Mouse (Mus musculus): ENCODE data around the gene Slc25a21. TPM values are rescaled to one million over a fixed set of nuclear protein-coding genes. Genes with fewer than 3 reads are reported as not detected.

Gene Slc25a21
- polyA plus RNA-seq, 1 experiment from 2014 or later = 0.59 TPM

DNA sequence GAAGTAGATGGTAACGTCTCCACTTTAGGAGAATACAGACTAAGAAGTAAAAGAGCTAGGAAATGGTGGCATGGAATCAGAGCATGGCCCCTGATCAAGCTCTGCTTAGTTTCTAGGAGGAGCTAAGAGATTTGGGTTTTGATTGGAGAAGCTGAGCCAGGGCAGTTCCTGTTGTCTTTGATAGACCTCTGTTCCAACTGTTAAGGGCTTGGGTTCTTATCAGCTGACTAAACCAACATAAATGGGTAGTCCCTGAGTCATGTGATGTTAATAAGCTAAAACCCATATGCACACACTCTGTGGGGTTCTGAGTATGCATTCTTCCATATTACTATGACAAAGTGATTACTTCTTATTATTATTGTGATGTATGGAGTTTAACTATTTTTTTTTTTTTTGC, 412.0 kb downstream of the Slc25a21 start:
- H3K27me3 ChIP-seq = peaks cover 5% of the 10 kb centered on the region; the same call in 1 of the 2 replicates
- no peaks in the 10 kb centered on the region for H3K4me1 ChIP-seq
- H3K36me3 ChIP-seq = no peaks in the 10 kb centered on the region
- no peak overlapping the region for H3K4me3 ChIP-seq
- no peak overlapping the region for H3K9ac ChIP-seq
- no peaks in the 10 kb centered on the region for H3K9me3 ChIP-seq
- no peak overlapping the region for H3K27ac ChIP-seq
- H3K4me2 ChIP-seq (replicated peaks) = no peak overlapping the region
- no peak for ATAC-seq (ENCODE audit: low FRiP score, low read depth)
- 80% methylated on average over 1 of the region's 1 CpGs for WGBS

GRCm38 (mm10) chr12:56781196-56781595, 416.1 kb downstream of the Slc25a21 start:
- no peak overlapping the region for H3K4me2 ChIP-seq (replicated peaks)
- H3K4me3 ChIP-seq = no peak overlapping the region
- WGBS = 63% methylated on average over 5 of the region's 5 CpGs
- no peaks in the 10 kb centered on the region for H3K4me1 ChIP-seq
- H3K36me3 ChIP-seq = no peaks in the 10 kb centered on the region
- H3K27me3 ChIP-seq = peaks cover 5% of the 10 kb centered on the region; the same call in 1 of the 2 replicates
- no peaks in the 10 kb centered on the region for H3K9me3 ChIP-seq
- H3K27ac ChIP-seq = no peak overlapping the region
- ATAC-seq (ENCODE audit: low FRiP score, low read depth) = no peak
- no peak overlapping the region for H3K9ac ChIP-seq

- WGBS = 80% methylated on average over 3 of the region's 3 CpGs
- ATAC-seq (ENCODE audit: low FRiP score, low read depth) = no peak
Observed at GRCm38 (mm10) chr12:56779621-56780020, 417.7 kb downstream of the Slc25a21 start.

DNA sequence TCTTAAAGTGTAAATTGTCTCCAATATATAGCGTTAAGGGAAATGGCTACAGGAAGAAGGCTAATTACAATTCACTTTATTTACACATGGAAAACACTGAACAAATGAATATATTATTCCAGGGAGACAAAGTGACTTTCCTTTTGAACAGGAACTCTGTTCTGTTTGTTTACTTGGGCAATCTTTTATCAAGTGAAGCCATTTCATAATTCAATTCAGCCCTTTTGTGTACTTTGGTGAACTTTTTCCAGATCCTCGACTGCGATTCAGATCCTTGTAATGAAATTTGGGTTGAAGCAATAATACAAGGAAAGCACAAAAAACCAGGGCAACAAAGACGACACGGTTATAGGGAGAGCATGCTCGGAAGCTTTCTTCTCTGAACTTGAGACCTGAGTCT, 423.3 kb downstream of the Slc25a21 start:
- Histone ChIP-seq H3K27me3 (no peaks in the 10 kb centered on the region), H3K9ac (no peak overlapping the region), H3K4me3 (no peak overlapping the region), H3K9me3 (no peaks in the 10 kb centered on the region), H3K27ac (no peak overlapping the region), H3K36me3 (no peaks in the 10 kb centered on the region), H3K4me2 (replicated peaks) (no peak overlapping the region), H3K4me1 (no peaks in the 10 kb centered on the region)
- 69% methylated on average over 6 of the region's 6 CpGs for WGBS
- ATAC-seq (ENCODE audit: low FRiP score, low read depth) = no peak

More at GRCm38 (mm10) chr12:56779621-56780020, 417.7 kb downstream of the Slc25a21 start:
- no peak overlapping the region for H3K4me3 ChIP-seq
- no peak overlapping the region for H3K4me2 ChIP-seq (replicated peaks)
- no peaks in the 10 kb centered on the region for H3K9me3 ChIP-seq
- H3K36me3 ChIP-seq = no peaks in the 10 kb centered on the region
- H3K9ac ChIP-seq = no peak overlapping the region
- peaks cover 5% of the 10 kb centered on the region; the same call in 1 of the 2 replicates for H3K27me3 ChIP-seq
- no peak overlapping the region for H3K27ac ChIP-seq
- H3K4me1 ChIP-seq = no peaks in the 10 kb centered on the region

- no peak for ATAC-seq (ENCODE audit: low FRiP score, low read depth)
Observed at GRCm38 (mm10) chr12:56769421-56769820, 427.9 kb downstream of the Slc25a21 start.

DNA sequence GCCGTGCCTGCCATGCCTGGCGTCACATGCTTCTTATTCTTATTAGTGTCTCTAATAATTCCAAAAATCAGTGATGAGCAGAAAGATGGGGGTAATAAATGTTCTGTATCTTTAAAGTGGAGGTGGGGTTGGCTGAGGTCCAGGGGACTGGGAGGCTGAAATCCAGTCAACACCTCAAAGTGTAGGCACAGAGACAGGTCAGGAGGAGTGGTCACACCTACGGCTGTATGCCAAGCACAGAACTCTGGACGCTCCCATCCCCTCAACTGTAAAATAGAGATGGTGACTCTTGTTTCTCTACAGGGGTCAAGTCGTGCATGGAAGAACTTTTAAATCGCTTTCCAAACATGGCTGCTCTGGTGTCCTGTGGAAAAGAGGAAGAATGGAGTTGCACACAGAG, 429.8 kb downstream of the Slc25a21 start:
- Histone ChIP-seq H3K4me1 (no peaks in the 10 kb centered on the region), H3K27ac (no peak overlapping the region), H3K9ac (no peak overlapping the region), H3K4me3 (no peak overlapping the region), H3K36me3 (no peaks in the 10 kb centered on the region), H3K9me3 (no peaks in the 10 kb centered on the region), H3K4me2 (replicated peaks) (no peak overlapping the region), H3K27me3 (no peaks in the 10 kb centered on the region)
- no peak for ATAC-seq (ENCODE audit: low FRiP score, low read depth)
- WGBS = 73% methylated on average over 6 of the region's 6 CpGs

More at GRCm38 (mm10) chr12:56769421-56769820, 427.9 kb downstream of the Slc25a21 start:
- H3K27me3 ChIP-seq = no peaks in the 10 kb centered on the region
- H3K4me2 ChIP-seq (replicated peaks) = no peak overlapping the region
- H3K36me3 ChIP-seq = no peaks in the 10 kb centered on the region
- no peaks in the 10 kb centered on the region for H3K9me3 ChIP-seq
- WGBS = 67% methylated on average over 5 of the region's 5 CpGs
- no peak overlapping the region for H3K9ac ChIP-seq
- no peak overlapping the region for H3K4me3 ChIP-seq
- H3K4me1 ChIP-seq = no peaks in the 10 kb centered on the region
- no peak overlapping the region for H3K27ac ChIP-seq

GRCm38 (mm10) chr12:56737104-56737503, 460.2 kb downstream of the Slc25a21 start:
- WGBS = 92% methylated on average over 4 of the region's 4 CpGs
- no peak overlapping the region for H3K9ac ChIP-seq
- no peak for ATAC-seq (ENCODE audit: low FRiP score, low read depth)

GRCm38 (mm10) chr12:56727631-56728030, 469.6 kb downstream of the Slc25a21 start:
- H3K4me1 ChIP-seq = no peaks in the 10 kb centered on the region
- no peaks in the 10 kb centered on the region for H3K9me3 ChIP-seq
- H3K36me3 ChIP-seq = no peaks in the 10 kb centered on the region
- H3K9ac ChIP-seq = no peak overlapping the region
- H3K27ac ChIP-seq = no peak overlapping the region
- WGBS = 67% methylated on average over 4 of the region's 4 CpGs
- no peak overlapping the region for H3K4me3 ChIP-seq
- no peak for ATAC-seq (ENCODE audit: low FRiP score, low read depth)
- no peaks in the 10 kb centered on the region for H3K27me3 ChIP-seq
- H3K4me2 ChIP-seq (replicated peaks) = no peak overlapping the region

More at GRCm38 (mm10) chr12:56737104-56737503, 460.2 kb downstream of the Slc25a21 start:
- Histone ChIP-seq H3K36me3 (no peaks in the 10 kb centered on the region), H3K4me3 (no peak overlapping the region), H3K27me3 (peaks cover 3% of the 10 kb centered on the region; the same call in 1 of the 2 replicates), H3K4me2 (replicated peaks) (no peak overlapping the region), H3K4me1 (no peaks in the 10 kb centered on the region), H3K9me3 (no peaks in the 10 kb centered on the region), H3K27ac (no peak overlapping the region)

DNA sequence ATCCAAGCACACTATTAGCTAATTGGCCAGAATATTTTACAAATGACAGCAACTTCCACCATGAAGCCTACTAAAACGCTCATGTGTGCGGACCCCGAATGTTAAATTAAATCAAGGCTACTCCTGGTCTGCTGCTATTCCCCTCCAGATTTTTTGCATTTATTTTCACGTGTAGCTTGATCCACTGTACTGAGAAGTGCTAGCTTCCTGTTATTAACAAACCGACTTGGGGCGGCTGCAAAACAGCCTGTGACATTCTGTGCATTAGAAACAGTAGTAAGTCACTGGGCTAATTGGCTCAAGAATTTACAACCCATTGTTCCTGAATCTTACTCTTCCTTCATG, 478.6 kb downstream of the Slc25a21 start:
- Histone ChIP-seq H3K4me3 (no peak overlapping the region), H3K9ac (no peak overlapping the region), H3K27ac (no peak overlapping the region; the same call in 1 of the 2 replicates), H3K4me1 (peaks cover 26% of the 10 kb centered on the region), H3K9me3 (no peaks in the 10 kb centered on the region), H3K4me2 (replicated peaks) (peak overlapping the region; percentile 36), H3K27me3 (peaks cover 33% of the 10 kb centered on the region), H3K36me3 (no peaks in the 10 kb centered on the region)
- no peak; the same call in 1 of the 2 replicates for ATAC-seq (ENCODE audit: low FRiP score, low read depth)
- WGBS = 10% methylated on average over 6 of the region's 6 CpGs

- peak; percentile 69 for ATAC-seq (ENCODE audit: low FRiP score, low read depth)
- Histone ChIP-seq H3K4me2 (replicated peaks) (peak overlapping the region; percentile 36), H3K4me1 (peaks cover 26% of the 10 kb centered on the region), H3K27me3 (peaks cover 35% of the 10 kb centered on the region), H3K27ac (no peak overlapping the region; the same call in 1 of the 2 replicates), H3K9me3 (no peaks in the 10 kb centered on the region), H3K4me3 (no peak overlapping the region), H3K9ac (no peak overlapping the region), H3K36me3 (no peaks in the 10 kb centered on the region)
- 5% methylated on average over 14 of the region's 14 CpGs for WGBS
Observed at GRCm38 (mm10) chr12:56717971-56718706, 479.1 kb downstream of the Slc25a21 start.

DNA sequence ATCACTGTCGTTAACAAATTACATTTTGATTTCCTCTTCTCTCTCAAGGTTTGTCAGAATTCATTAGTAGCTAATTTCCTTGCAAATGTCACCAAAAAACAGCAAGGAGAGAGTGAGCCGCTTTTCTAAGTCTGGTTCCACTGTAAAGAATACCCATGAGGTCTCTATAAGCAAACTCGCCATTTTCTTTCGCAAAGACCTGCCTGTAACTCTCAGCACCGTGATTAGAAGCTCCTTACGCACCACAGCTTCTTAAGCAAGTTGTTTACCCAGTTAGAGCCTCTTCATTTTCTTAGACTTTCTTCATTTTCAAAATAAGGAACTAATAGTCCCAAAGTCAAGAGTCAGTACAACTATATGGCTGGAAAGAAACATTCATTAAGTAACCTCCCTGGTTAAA, 496.3 kb downstream of the Slc25a21 start:
- ATAC-seq (ENCODE audit: low FRiP score, low read depth) = no peak
- Histone ChIP-seq H3K4me3 (no peak overlapping the region), H3K27ac (no peak overlapping the region), H3K36me3 (no peaks in the 10 kb centered on the region), H3K9ac (no peak overlapping the region), H3K9me3 (no peaks in the 10 kb centered on the region), H3K4me2 (replicated peaks) (no peak overlapping the region), H3K27me3 (peaks cover 64% of the 10 kb centered on the region), H3K4me1 (peaks cover 26% of the 10 kb centered on the region)
- WGBS = 10% methylated on average over 6 of the region's 6 CpGs

GRCm38 (mm10) chr12:56699915-56700900, 497.1 kb downstream of the Slc25a21 start:
- H3K27me3 ChIP-seq = peaks cover 71% of the 10 kb centered on the region
- H3K4me1 ChIP-seq = peaks cover 34% of the 10 kb centered on the region
- peak overlapping the region; percentile 59 for H3K9ac ChIP-seq
- H3K27ac ChIP-seq = no peak overlapping the region
- peak overlapping the region; percentile 31 for H3K4me3 ChIP-seq
- no peak for ATAC-seq (ENCODE audit: low FRiP score, low read depth)
- no peaks in the 10 kb centered on the region for H3K9me3 ChIP-seq
- 7% methylated on average over 44 of the region's 44 CpGs for WGBS
- peak overlapping the region; percentile 56 for H3K4me2 ChIP-seq (replicated peaks)
- H3K36me3 ChIP-seq = no peaks in the 10 kb centered on the region
